Mouse (Mus musculus) kidney, adult 2 months (tissue): ENCODE measurements around the gene Psmd9. TPM values are rescaled to one million over a fixed set of nuclear protein-coding genes. Genes with fewer than 3 reads are reported as not detected.
A peak's percentile ranks its signal among the peaks of the same experiment; 100 is the strongest.

Experiments
- DNase-seq: peaks from one replicate; pipeline ENCODE4 v3.0.0; 2021
- H3K27ac ChIP-seq: fragments of 200-500 bp; 2 replicates; pipeline ENCODE4 v1.5.1; 2012; ENCODE audit warnings: low read depth, low read length, control low read depth, inconsistent platforms; ENCODE audit not compliant: insufficient read depth
- H3K27me3 ChIP-seq: fragments of 200-500 bp; replicated peaks from 2 replicates; pipeline ENCODE4 v1.6.1; 2012; ENCODE audit warnings: mild to moderate bottlenecking, moderate library complexity, low read length, inconsistent platforms; ENCODE audit not compliant: control insufficient read depth, insufficient read depth
- H3K36me3 ChIP-seq: fragments of 200-500 bp; 2 replicates; pipeline ENCODE4 v1.6.1; 2012; ENCODE audit warnings: mild to moderate bottlenecking, moderate library complexity, low read length, inconsistent platforms; ENCODE audit not compliant: control insufficient read depth, insufficient read depth
- H3K4me1 ChIP-seq: fragments of 200-500 bp; 2 replicates; pipeline ENCODE4 v1.6.1; 2011; ENCODE audit warnings: low read length; ENCODE audit not compliant: control insufficient read depth, insufficient read depth
- H3K4me3 ChIP-seq: fragments of 200-500 bp; 2 replicates; pipeline ENCODE4 v1.5.1; 2011; ENCODE audit warnings: mild to moderate bottlenecking, low read depth, low read length, control low read depth; ENCODE audit not compliant: insufficient read depth
- CTCF ChIP-seq: fragments of 200-500 bp; conservative IDR thresholded peaks from 2 replicates; pipeline ENCODE4 v1.5.1; 2011; ENCODE audit warnings: low read depth, mild to moderate bottlenecking, control low read depth, low read length, moderate library complexity, mixed read lengths; ENCODE audit not compliant: insufficient read depth, insufficient read length
- POLR2A ChIP-seq: fragments of 200-500 bp; IDR thresholded peaks from one replicate; pipeline ENCODE4 v1.6.1; 2011; ENCODE audit warnings: low read depth, low read length, control low read depth
- WGBS: fragments of 180-500 bp; shearing (Covaris S2); methylation state at CpG from one replicate; pipeline ENCODE4 v1.1.7; 2018; 5-methylcytosine and 5-hydroxymethylcytosine counted together
- polyA plus RNA-seq: library from polyadenylated mRNA; depleted of rRNA; stranded (reverse); fragments of >200 nt; gene quantifications from 2 replicates; pipeline ENCODE4 v1.2.3, GENCODE M21; 2012

Gene Psmd9
- polyA plus RNA-seq, 1 experiment: 35.1 TPM

DNA sequence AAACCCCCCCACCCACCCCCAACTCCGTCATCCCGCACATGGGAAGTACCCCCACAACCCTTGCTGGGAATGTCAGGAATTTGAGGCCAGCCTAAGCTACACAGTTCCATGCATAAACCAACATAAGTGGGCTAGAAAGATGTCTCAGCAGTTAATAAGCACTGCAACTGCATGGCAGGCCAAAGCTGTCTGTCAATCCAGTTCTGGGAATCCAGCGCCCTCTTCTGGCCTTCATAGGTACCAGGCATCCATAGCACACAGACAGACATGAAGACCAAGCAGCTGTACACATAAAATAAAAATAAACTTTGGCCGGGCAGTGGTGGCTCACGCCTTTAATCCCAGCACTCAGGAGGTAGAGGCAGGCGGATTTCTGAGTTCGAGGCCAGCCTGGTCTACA, 13.8 kb upstream of the Psmd9 start:
- no peak overlapping the region for H3K27ac ChIP-seq
- no peak overlapping the region for H3K4me3 ChIP-seq
- no peaks in the 10 kb centered on the region for H3K27me3 ChIP-seq
- peaks cover 4% of the 10 kb centered on the region for H3K36me3 ChIP-seq
- WGBS: 43% methylated on average over 7 of the region's 7 CpGs
- peak; percentile 85 for DNase-seq
- no peak for TF ChIP-seq POLR2A
- TF ChIP-seq CTCF: peak; percentile 87
- peaks cover 6% of the 10 kb centered on the region; the same call in 1 of the 2 replicates for H3K4me1 ChIP-seq

DNA sequence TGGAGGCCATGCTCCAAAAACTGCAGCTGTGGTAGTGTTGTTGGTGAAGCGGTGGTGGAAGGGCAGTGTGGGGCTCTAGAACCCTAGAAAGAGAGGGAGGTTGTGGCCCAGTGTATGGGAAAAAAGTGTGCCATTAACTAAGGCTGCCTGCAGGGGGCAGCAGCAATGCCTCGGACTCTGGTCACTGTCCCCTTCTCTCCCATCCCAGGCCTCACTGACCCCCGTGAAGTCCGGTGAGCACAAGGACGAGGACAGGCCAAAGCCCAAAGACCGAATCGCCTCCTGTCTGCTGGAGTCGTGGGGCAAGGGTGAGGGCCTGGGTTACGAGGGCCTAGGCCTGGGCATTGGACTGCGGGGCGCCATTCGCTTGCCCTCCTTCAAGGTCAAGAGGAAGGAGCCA, 12.4 kb upstream of the Psmd9 start:
- 75% methylated on average over 12 of the region's 12 CpGs for WGBS
- peak; percentile 38 for DNase-seq
- Histone ChIP-seq H3K4me1 (no peaks in the 10 kb centered on the region), H3K4me3 (no peak overlapping the region), H3K36me3 (peaks cover 7% of the 10 kb centered on the region), H3K27me3 (no peaks in the 10 kb centered on the region), H3K27ac (no peak overlapping the region)
- TF ChIP-seq CTCF (peak; percentile 54), POLR2A (no peak)

DNA sequence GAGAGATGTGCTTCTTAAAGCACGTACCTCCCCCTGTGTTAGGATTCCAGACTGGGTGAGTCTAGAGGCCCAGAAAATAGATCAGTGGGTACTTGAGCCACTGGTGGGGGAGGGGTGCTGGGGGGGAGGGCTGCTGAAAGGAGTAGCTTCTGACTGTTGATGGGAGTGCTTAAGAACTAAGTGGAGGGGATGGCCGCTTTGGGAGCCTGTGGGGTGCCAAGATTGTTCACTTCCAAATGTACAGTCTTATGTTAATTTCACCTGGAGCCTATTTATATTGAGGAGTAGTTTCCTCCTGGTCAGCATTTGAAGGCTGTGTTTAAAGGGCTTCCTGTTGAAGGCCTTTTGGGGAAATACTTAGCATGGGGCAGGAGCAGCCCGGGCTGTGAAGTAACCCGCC, 11.2 kb upstream of the Psmd9 start:
- DNase-seq: no peak
- WGBS: 88% methylated on average over 4 of the region's 4 CpGs
- no peak overlapping the region for H3K27ac ChIP-seq
- TF ChIP-seq CTCF (no peak), POLR2A (no peak)
- H3K4me1 ChIP-seq: no peaks in the 10 kb centered on the region
- no peak overlapping the region for H3K4me3 ChIP-seq
- no peaks in the 10 kb centered on the region for H3K27me3 ChIP-seq
- peaks cover 8% of the 10 kb centered on the region for H3K36me3 ChIP-seq

DNA sequence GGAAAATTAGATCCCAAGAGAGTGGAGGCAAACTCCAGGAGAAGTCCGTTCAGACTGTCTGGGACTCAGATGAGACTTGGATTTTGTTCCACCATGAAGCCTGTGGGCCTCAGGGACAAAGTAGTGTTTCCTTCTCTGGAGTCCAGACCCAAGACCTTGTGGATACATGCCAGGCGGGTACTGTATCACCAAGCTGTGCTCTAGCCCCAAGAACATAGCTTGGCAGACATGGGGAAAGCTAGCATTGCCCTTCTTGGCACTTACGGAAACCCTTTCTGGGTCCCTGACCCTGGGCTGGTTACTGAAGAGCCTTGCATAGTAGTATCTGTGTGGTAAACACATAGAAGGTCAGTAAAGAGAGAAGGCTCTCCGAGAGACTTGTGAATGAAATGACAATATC, 9.8 kb upstream of the Psmd9 start:
- TF ChIP-seq CTCF: no peak
- no peak for TF ChIP-seq POLR2A
- Histone ChIP-seq H3K4me3 (no peak overlapping the region), H3K27me3 (no peaks in the 10 kb centered on the region), H3K4me1 (no peaks in the 10 kb centered on the region), H3K36me3 (peaks cover 8% of the 10 kb centered on the region), H3K27ac (no peak overlapping the region)
- 93% methylated on average over 4 of the region's 4 CpGs for WGBS
- no peak for DNase-seq

DNA sequence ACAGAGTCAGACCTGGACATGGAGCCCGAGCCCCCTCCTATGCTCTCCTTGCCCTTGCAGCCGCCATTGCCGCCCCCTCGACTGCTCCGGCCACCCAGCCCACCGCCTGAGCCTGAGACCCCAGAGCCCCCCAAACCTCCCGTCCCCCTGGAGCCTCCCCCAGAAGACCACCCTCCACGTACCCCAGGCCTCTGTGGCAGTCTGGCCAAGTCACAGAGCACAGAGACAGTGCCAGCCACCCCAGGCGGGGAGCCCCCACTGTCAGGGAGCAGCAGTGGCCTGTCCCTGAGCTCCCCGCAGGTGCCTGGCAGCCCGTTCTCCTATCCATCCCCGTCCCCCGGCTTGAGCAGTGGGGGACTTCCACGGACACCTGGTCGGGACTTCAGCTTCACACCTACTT, 9.3 kb upstream of the Psmd9 start:
- Histone ChIP-seq H3K36me3 (peaks cover 8% of the 10 kb centered on the region), H3K27ac (no peak overlapping the region), H3K4me3 (no peak overlapping the region), H3K4me1 (no peaks in the 10 kb centered on the region), H3K27me3 (no peaks in the 10 kb centered on the region)
- no peak for DNase-seq
- 95% methylated on average over 15 of the region's 15 CpGs for WGBS
- TF ChIP-seq POLR2A (no peak), CTCF (no peak)

DNA sequence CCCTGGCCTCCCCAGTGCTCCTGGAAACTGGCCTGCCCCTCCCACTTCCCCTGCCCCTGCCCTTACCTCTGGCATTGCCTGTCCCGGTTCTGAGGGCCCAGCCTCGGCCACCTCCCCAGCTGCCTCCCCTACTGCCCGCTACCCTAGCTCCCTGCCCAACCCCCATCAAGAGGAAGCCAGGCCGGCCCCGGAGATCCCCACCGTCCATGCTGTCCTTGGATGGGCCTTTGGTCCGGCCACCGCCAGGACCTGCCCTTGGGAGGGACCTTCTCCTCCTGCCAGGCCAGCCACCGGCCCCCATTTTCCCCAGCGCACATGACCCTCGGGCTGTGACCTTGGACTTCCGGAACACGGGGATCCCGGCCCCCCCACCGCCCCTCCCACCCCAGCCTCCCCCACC, 8.9 kb upstream of the Psmd9 start:
- Histone ChIP-seq H3K36me3 (peaks cover 8% of the 10 kb centered on the region), H3K4me1 (no peaks in the 10 kb centered on the region), H3K4me3 (no peak overlapping the region), H3K27ac (no peak overlapping the region), H3K27me3 (no peaks in the 10 kb centered on the region)
- TF ChIP-seq CTCF (no peak), POLR2A (no peak)
- WGBS: 76% methylated on average over 15 of the region's 15 CpGs
- DNase-seq: no peak

DNA sequence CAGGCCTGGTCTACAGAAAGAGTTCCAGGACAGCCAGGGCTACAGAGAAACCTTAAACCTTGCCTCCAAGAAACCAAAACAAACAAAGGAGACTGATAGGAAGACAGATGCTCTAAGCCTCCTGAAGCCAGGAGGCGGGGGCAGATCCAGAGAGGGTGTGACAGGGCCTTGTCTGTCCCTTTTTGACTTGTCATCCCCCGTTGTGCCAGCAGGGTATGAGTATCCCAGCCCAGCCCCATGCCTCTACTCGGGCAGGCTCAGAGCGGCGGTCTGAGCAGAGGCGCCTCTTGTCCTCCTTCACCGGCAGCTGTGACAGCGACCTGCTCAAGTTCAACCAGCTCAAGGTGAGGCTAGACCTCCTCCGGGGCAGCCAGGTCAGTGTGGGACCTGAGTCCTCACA, 6.3 kb upstream of the Psmd9 start:
- TF ChIP-seq POLR2A (no peak), CTCF (no peak)
- H3K27ac ChIP-seq: no peak overlapping the region
- no peaks in the 10 kb centered on the region for H3K27me3 ChIP-seq
- peaks cover 15% of the 10 kb centered on the region for H3K36me3 ChIP-seq
- no peaks in the 10 kb centered on the region for H3K4me1 ChIP-seq
- 76% methylated on average over 9 of the region's 9 CpGs for WGBS
- H3K4me3 ChIP-seq: no peak overlapping the region
- no peak for DNase-seq

DNA sequence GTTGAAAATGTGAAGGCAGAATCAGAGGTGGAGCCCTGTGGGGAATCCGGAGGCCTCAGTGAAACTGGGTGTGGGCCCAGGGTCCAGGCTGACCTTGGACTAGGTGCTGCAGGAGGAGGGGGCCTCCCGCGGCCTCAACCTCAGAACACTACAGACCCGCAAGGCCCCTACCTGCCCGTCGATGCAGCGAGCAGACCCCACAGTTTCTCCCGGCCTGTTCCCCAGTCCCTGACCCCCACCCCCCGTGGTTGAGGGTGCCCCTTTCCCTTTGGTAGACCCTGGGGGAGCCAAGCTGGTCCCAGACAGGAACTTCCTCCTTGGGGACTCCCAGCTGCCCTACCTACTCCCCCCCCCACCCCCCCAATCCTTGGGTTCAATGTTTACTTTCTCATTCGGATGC, 2.8 kb upstream of the Psmd9 start:
- Histone ChIP-seq H3K4me1 (no peaks in the 10 kb centered on the region), H3K36me3 (peaks cover 10% of the 10 kb centered on the region), H3K4me3 (no peak overlapping the region), H3K27me3 (no peaks in the 10 kb centered on the region), H3K27ac (no peak overlapping the region)
- TF ChIP-seq POLR2A: no peak
- no peak for TF ChIP-seq CTCF
- no peak for DNase-seq
- WGBS: 80% methylated on average over 10 of the region's 10 CpGs
